Mouse (Mus musculus): Measurements from ENCODE around the gene Bend6.

Gene Bend6

DNA sequence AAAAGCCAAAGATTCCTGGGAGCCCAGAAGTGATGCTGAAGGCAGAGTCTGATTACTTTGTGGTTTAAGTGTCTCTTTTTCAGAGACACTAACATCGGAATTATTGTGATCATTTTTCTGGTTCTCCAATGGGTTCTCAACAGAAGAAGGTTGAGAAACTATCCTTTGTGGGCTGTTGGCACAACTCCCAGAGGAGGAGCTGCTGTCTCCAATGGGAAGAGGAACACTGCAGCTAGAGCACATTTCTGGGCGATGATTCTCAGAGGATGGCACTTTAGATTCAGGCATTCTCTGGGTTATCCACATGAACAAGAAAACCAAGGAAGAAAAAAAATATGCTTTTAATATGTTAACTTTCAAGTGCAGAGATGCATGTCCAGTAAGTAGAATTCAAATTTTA lies 104.3 kb downstream of the Bend6 start:
- DNase-seq (ENCODE audit: low read depth, low spot score) = no peak

Data from skeletal muscle tissue, adult 2 months (tissue).